Mouse (Mus musculus) intestine, embryonic 16.5 days (tissue): Measurements from ENCODE around the gene Idnk. TPM values are rescaled to one million over a fixed set of nuclear protein-coding genes. Genes with fewer than 3 reads are reported as not detected.

Experiments used
- ATAC-seq: fragments of 200-750 bp; cut with Nextera tagmentation; 2 replicates; pipeline ENCODE4 v1.8.0; 2017; ENCODE audit warnings: moderate TSS enrichment, moderate library complexity
- H3K27ac ChIP-seq: fragments of 300-500 bp; sonication (generic); 2 replicates; pipeline ENCODE4 v1.5.1; 2014; ENCODE audit warnings: mild to moderate bottlenecking, low read length
- H3K27me3 ChIP-seq: fragments of 300-500 bp; sonication (generic); replicated peaks from 2 replicates; pipeline ENCODE4 v1.6.1; 2014; ENCODE audit warnings: low read length, control low read depth, mixed read lengths; ENCODE audit not compliant: control insufficient read depth, insufficient read depth
- H3K36me3 ChIP-seq: fragments of 300-500 bp; sonication (generic); 2 replicates; pipeline ENCODE4 v1.6.1; 2014; ENCODE audit warnings: low read length, control low read depth; ENCODE audit not compliant: control insufficient read depth, insufficient read depth
- H3K4me1 ChIP-seq: fragments of 300-500 bp; sonication (generic); 2 replicates; pipeline ENCODE4 v1.6.1; 2014; ENCODE audit warnings: low read length, control low read depth, mixed read lengths; ENCODE audit not compliant: control insufficient read depth, insufficient read depth
- H3K4me2 ChIP-seq: fragments of 300-500 bp; sonication (generic); 2 replicates; pipeline ENCODE4 v1.6.1; 2014; ENCODE audit warnings: low read depth, low read length, control low read depth
- H3K4me3 ChIP-seq: fragments of 300-500 bp; sonication (generic); 2 replicates; pipeline ENCODE4 v1.5.1; 2014; ENCODE audit warnings: mild to moderate bottlenecking, low read length
- H3K9ac ChIP-seq: fragments of 300-500 bp; sonication (generic); 2 replicates; pipeline ENCODE4 v1.6.1; 2014; ENCODE audit warnings: low read depth, low read length
- H3K9me3 ChIP-seq: fragments of 300-500 bp; sonication (generic); 2 replicates; pipeline ENCODE4 v1.6.1; 2016; ENCODE audit warnings: low read length, control low read depth; ENCODE audit not compliant: control insufficient read depth
- WGBS: fragments of 180-500 bp; shearing (Covaris S2); extraction: QIAGEN DNeasy Blood & Tissue Kit; methylation state at CpG from one replicate; pipeline ENCODE4 v1.1.7; 2014; 5-methylcytosine and 5-hydroxymethylcytosine counted together
- polyA plus RNA-seq: library from polyadenylated mRNA; unstranded; fragments of >200 nt; fragmentation: Nextera tagmentation; extraction: Ambion mirVana; gene quantifications from 2 replicates; pipeline ENCODE4 v1.2.1, GENCODE M21; 2015

Idnk gene
- polyA plus RNA-seq, 1 experiment from 2014 or later: 53.8 TPM

DNA sequence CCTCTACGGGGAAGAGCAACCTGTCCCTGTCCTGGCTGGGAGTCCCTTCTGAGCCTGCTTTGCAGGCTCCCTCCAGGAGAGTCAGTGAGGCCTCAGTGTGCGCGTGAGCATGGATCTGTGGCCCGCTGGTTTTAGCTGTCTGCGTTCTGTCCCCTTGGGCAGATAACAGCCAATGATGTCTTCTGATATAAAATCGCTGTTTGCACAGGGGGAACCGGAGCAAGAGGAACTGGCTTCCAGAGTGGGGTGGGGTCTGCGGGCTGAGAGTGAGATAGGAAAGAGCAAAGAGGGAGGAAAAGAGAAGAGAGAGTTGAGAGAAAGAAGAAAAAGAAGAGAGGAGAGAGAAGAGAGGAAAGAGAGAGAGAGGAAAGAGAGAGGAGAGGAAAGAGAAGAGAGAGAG lies 413 bp upstream of the Idnk start:
- WGBS: 23% methylated on average over 8 of the region's 8 CpGs
- peak; percentile 19; the same call in 1 of the 2 replicates for ATAC-seq

GRCm38 (mm10) chr13:58158099-58158912 lies 857 bp downstream of the Idnk start:
- Histone ChIP-seq H3K4me1 (0 out of 2 replicates have a peak, but pooled peaks cover 4% of the 10 kb centered on the region), H3K27me3 (no peaks in the 10 kb centered on the region), H3K36me3 (peaks cover 13% of the 10 kb centered on the region), H3K4me3 (peak overlapping the region; percentile 91), H3K27ac (peak overlapping the region; percentile 62), H3K9ac (peak overlapping the region; percentile 86), H3K9me3 (no peaks in the 10 kb centered on the region), H3K4me2 (peak overlapping the region; percentile 88)
- WGBS: 8% methylated on average over 16 of the region's 16 CpGs
- ATAC-seq: peak; percentile 77

More for the DNA sequence above, 413 bp upstream of the Idnk start:
- Histone ChIP-seq H3K9me3 (no peaks in the 10 kb centered on the region), H3K9ac (peak overlapping the region; percentile 86), H3K27ac (no peak overlapping the region), H3K4me2 (peak overlapping the region; percentile 88), H3K4me1 (0 out of 2 replicates have a peak, but pooled peaks cover 4% of the 10 kb centered on the region), H3K36me3 (peaks cover 13% of the 10 kb centered on the region), H3K4me3 (peak overlapping the region; percentile 91), H3K27me3 (no peaks in the 10 kb centered on the region)

- peaks cover 15% of the 10 kb centered on the region for H3K36me3 ChIP-seq
- H3K4me1 ChIP-seq: 0 out of 2 replicates have a peak, but pooled peaks cover 4% of the 10 kb centered on the region
- H3K4me2 ChIP-seq: no peak overlapping the region
- H3K9me3 ChIP-seq: no peaks in the 10 kb centered on the region
- H3K27me3 ChIP-seq: no peaks in the 10 kb centered on the region
- H3K9ac ChIP-seq: no peak overlapping the region
- no peak for ATAC-seq
- no peak overlapping the region for H3K4me3 ChIP-seq
- no peak overlapping the region for H3K27ac ChIP-seq
- 94% methylated on average over 15 of the region's 15 CpGs for WGBS
Observed at GRCm38 (mm10) chr13:58160761-58161160, 3.3 kb downstream of the Idnk start.

- Histone ChIP-seq H3K4me3 (no peak overlapping the region), H3K4me2 (no peak overlapping the region), H3K27me3 (no peaks in the 10 kb centered on the region), H3K27ac (no peak overlapping the region), H3K9ac (no peak overlapping the region), H3K9me3 (no peaks in the 10 kb centered on the region), H3K4me1 (0 out of 2 replicates have a peak, but pooled peaks cover 2% of the 10 kb centered on the region), H3K36me3 (peaks cover 15% of the 10 kb centered on the region)
- no peak for ATAC-seq
- 93% methylated on average over 12 of the region's 12 CpGs for WGBS
Observed at GRCm38 (mm10) chr13:58163343-58163742, 5.9 kb downstream of the Idnk start.

- H3K4me3 ChIP-seq: no peak overlapping the region
- no peak for ATAC-seq
- H3K4me1 ChIP-seq: no peaks in the 10 kb centered on the region
- H3K9ac ChIP-seq: no peak overlapping the region
- no peak overlapping the region for H3K4me2 ChIP-seq
- no peaks in the 10 kb centered on the region for H3K9me3 ChIP-seq
- peaks cover 6% of the 10 kb centered on the region; the same call in 1 of the 2 replicates for H3K36me3 ChIP-seq
- no peak overlapping the region for H3K27ac ChIP-seq
- H3K27me3 ChIP-seq: no peaks in the 10 kb centered on the region
Observed at GRCm38 (mm10) chr13:58168119-58168518, 10.7 kb downstream of the Idnk start.

DNA sequence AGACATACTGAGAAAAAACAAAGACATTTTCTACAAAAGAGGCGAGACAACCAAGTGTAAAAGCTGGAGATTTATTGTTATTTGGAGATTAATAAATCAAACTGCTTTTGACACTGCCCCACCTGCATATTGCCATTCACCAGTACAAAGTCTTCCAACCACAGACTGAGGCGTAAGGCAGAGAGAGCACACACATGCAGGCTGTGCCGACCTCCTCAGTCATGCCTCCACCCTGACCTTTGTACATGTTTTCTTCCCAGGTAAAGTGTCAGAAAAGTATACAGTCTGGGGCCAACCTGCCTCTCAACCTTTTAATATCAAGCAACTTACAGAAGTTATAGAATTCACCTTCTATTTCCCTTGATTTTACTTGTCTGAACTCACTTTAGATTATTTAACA lies 18.7 kb downstream of the Idnk start:
- ATAC-seq: peak; percentile 97
- H3K9ac ChIP-seq: no peak overlapping the region
- H3K9me3 ChIP-seq: no peaks in the 10 kb centered on the region
- no peak overlapping the region for H3K4me3 ChIP-seq
- WGBS: 57% methylated on average over 3 of the region's 3 CpGs
- no peak overlapping the region for H3K4me2 ChIP-seq
- H3K36me3 ChIP-seq: peaks cover 24% of the 10 kb centered on the region
- H3K4me1 ChIP-seq: peaks cover 16% of the 10 kb centered on the region
- H3K27me3 ChIP-seq: no peaks in the 10 kb centered on the region
- H3K27ac ChIP-seq: peak overlapping the region; percentile 76

DNA sequence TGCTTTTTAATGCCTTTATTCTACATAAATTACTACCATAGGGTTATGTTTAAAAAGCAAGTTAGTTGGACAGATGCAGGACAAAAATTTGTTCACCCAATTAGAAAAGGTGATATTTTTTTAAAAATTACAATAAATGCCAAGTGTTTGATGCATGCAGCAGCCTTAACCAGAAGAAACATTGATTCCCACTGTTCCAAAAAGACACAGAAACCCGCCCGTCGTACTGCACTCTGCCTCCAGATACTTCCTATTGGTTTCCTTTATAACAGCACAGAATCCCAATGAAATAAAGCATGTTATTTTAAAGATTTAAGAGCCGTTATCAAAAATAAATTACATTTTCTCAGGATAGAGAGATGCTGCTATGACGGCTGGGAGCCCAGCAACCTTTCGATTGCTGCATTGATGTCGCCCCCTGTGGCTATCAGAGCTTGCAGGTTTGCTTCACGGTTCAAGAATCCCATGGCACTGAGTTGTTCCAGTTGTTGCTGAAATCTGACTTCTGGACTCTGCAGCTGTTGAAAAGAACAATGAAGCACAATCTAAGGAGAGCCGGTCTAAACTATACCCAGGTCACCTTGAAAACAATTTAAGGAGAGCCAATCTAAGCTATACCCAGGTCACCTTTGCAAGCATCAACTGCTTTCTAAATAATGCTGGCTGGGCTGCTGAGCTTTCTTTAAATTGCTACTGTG lies 20.2 kb downstream of the Idnk start:
- 87% methylated on average over 9 of the region's 9 CpGs for WGBS
- no peak for ATAC-seq

DNA sequence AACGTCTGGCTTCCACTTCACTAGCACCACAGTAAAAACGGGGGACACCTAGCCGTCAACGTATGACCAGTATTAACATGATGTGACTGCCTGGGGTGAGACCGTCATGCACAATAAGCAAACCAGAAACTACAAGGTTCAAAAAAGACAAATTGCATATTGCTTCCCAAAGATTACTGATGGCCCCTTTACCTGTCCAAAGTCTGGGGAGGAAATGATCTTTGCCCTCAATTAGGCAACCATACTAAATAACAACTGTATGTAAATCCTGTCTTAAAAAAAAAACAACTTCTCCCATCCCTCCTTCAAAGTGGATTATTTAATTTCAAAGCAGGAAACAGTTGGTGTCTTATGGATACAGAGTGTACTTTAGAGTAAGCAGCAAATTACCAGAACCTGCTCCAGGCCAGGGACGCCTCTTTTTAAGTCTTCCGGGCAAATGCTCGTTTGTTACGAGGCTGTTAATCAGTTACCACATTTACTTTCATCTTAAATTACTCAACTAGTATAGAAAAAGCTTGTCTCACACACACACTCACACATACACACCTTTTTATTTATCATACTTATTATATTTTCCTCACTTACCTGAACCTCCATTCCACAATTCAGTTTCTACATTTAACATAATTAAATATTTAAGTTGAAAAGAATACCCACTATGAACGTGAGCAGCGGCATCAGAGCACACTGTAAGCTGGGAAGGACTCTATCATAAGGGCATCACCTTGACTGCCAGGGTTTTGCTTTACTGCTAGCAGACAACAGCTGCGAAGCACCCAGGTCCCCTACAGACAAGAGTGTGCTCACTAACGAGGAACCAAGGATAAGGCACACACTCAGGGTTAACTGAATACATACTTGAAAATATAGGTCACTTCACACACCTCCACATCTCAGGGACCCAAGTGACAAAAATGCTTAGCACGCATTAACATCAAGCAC lies 24.4 kb downstream of the Idnk start:
- Histone ChIP-seq H3K9ac (no peak overlapping the region; the same call in 1 of the 2 replicates), H3K4me1 (peaks cover 19% of the 10 kb centered on the region), H3K36me3 (0 out of 2 replicates have a peak, but pooled peaks cover 12% of the 10 kb centered on the region), H3K27me3 (no peaks in the 10 kb centered on the region), H3K27ac (peak overlapping the region; percentile 89), H3K4me3 (no peak overlapping the region), H3K9me3 (no peaks in the 10 kb centered on the region), H3K4me2 (peak overlapping the region; percentile 32)
- 64% methylated on average over 14 of the region's 14 CpGs for WGBS
- ATAC-seq: peak; percentile 82

More for the DNA sequence above, 20.2 kb downstream of the Idnk start:
- Histone ChIP-seq H3K9me3 (no peaks in the 10 kb centered on the region), H3K4me2 (no peak overlapping the region), H3K27me3 (no peaks in the 10 kb centered on the region), H3K27ac (no peak overlapping the region), H3K4me3 (no peak overlapping the region), H3K4me1 (peaks cover 19% of the 10 kb centered on the region), H3K36me3 (peaks cover 24% of the 10 kb centered on the region), H3K9ac (no peak overlapping the region)
